Mouse (Mus musculus) kidney, adult 11 months (tissue): ENCODE measurements around the gene Ginm1.

Source experiments
- DNase-seq: peaks from one replicate; pipeline ENCODE4 v3.0.0; 2022

The Ginm1 gene

DNA sequence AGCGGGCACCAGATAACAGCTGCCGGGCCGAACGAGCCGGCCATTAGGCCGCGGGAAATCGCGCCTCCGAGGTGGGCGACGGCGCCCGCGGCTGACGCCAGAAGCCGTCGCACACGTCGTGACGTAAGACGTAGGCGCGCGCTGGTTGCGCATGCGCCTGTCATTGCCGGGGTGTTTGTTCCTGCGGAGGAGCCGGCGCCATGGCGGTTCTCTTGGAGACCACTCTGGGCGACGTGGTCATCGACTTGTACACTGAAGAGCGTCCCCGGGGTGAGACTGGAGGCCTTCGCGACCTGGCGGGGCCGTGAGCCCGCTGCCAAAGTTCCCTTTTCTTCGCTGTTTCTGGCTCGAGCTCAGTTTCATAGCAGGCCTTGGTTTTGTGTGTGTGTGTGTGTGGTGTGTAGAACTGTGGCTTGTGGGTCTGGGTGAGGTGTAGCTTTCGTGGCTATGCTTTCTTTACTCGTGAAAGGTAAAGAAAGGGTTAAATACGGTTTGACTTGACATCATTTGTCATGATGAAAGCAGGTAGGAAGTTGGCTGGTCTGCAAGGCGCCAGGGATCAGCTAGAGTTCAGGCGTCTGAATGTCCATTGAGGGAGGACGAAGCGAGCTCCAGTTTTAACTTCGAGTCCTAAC is at the start of gene Ginm1, which contains the start of gene Ppil4:
Gene Ginm1 (minus strand): TSS at position 74 of the 635 bp plus-strand sequence.
Gene Ppil4 (plus strand): TSS at position 141 of the 635 bp plus-strand sequence.
- DNase-seq: peak; percentile 81

DNA sequence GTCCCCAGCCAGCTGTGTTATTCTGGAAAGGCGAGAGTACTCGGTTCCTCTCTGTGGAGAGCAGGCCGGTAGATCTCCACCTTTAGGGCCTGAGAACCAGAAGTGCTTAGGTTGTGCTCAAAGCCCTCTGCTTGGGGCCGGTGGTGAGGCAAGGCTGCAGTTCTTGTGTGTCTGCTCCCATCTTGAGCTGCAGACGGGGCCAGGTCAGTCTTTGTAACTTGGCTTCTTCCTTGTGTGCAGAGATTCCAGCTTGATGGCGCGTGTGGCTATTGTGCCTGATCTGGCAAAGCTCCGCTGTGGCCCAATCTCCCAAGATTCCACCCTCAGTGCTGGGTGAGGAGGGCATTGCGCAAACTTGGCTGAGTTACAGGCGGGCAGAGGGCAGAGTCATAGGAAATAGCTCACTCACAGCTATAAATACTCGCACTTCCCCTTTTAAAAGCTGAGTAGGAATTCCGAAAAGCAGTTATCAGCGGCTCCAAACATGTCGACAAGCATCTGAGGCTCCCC is 49.0 kb upstream of the Ginm1 start:
- DNase-seq: peak; percentile 72

DNA sequence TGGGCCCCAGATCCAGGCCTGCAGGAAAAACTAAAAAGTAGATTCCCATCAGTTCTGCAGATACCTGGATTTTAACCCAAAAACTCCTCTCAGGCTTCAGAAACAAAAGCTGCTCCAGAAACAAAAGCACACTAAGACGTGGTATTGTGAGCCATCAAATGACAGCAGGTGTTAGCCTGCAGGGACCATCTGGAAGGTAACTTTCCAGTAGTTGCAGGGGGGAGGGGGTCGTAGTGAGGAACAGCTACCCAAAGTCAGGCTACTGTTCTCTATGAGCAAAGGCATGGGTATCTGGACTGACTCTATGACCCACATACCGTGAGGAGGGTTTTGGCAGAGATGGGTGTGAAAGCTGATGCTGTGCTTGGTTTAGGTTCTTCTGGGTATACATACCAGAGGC is 48.2 kb upstream of the Ginm1 start:
- DNase-seq: no peak

DNA sequence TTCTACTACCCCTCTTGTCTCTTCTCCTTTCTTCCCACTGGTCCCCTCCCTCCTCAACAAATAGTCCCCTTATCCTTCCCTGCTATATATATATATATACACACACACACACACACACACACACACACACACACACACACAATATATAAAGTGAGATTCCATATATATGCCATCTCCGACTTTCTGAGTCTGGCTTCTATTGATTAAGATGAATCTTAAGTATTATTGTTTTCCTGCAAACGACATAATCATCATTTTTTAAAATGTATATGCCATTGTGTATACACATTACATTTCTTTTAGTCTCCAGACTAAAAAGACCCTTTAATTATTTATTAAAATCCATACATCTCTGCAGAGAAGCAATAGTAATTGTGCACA is 47.7 kb upstream of the Ginm1 start:
- DNase-seq: no peak

DNA sequence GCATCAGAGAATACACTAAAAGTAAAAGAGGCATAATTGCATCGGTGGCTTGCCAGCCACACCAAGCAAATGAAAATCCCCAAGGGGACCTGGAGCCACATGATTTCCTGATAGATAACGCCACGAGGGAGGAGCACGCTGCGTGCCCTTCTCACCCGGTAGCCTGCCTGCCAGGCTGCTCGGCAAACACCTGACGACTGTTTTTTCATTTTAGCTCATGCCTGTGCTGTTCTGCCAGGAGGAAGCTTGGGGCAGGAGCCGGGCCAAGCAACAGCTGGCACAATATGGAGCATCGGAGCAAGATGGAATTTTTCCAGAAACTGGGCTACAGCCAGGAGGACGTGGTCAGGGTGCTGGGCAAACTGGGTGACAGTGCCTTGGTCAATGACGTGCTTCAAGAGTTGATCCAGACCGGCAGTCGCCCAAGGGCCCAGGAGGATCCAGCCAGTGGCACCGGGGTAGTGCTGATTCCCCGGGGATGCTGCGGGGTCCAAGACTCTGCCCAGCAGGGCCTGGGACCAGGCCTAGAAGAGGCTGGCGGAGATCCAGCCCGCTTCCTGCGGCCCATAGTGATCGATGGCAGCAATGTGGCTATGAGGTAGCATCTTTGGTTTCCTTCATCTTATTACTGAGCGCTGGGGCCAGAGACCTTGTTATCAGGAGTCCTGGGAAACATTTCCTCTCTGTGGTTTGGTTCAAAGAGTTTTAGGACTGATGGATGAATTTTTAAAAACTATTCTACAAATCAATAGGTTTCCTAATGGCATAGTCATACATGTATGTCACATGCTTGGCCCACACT is 47.1 kb upstream of the Ginm1 start:
- DNase-seq: no peak

DNA sequence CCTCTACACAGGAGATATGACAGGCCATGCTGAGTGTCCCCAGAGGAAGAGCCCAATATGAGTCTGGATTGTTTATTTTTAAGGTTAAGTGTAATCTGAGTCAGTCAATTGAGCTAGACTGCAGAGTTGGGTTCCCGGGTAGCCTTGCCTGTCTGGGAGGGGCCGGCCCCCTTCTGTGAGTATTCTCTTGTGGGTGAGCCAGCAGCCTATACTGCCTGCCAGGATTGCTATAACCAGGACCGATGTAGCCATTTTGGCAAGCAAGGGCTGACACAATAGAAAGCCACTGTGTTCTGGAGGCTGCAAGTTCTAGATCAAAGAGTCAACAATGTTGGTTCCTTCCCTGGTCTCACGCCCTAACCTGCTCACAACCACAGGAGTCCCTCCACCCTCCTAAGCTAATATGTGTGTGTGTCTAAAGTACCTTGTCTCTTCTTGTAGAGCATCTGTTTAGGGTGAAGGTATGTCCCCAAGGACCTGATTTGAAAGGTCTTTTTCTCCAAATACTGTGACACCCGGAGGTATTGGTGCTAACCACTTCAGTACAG is 46.3 kb upstream of the Ginm1 start:
- no peak for DNase-seq

DNA sequence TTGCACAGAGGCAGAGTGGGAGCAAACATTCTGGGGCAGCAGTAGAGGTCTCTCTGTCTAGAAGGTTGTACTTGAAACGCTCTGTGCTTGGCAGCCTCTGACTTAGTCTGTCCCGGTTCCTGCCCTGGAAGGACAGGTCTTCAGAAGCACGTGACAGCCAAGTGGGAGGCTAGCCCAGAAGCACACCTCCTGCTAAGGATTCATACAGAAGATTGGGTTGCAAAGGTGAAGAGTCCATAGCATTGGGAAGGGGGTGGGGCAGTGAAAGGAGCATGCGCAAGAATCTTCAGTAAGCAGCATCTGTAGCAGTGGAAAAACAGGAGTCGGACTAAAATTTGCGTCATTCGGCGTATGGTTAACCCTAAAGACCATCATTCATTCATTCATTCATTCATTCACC is 45.4 kb upstream of the Ginm1 start:
- no peak for DNase-seq

DNA sequence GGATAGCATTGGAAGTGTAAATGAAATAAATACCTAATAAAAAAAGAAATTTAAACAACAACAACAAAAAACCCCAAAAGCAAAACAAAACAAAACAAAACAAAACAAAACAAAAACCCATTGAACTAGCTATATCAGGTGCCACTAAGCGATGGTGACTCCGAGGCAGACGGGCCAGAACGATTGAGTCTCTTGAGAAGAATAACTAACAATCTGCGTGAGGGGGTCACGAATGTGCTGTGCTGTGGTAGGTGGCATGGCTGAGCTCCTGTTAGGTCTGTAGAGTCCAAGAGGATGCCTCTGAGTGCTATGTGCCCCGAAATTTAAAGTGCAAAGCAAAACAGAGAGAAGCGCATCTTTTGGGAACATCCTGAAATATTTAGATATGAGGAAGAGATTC is 44.8 kb upstream of the Ginm1 start:
- no peak for DNase-seq

DNA sequence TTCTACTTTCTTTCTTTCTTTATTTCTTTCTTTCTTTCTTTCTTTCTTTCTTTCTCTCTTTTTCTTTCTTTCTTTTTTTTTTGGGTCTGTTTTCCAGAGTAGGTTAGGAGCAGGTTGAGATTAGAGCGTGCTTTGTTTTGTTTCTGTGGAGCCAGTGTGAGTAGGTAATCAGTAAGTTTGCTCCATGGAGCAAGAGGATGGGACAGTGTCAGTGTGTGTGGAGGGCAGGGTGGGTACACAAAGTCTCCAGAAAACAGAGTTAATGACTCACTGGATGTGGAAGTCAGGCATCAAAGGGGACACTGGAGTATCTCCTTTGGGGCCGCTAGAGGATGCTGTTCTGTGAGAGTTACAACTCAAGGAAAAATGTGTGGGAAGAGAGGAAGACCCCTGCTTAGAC is 44.3 kb upstream of the Ginm1 start:
- DNase-seq: no peak

DNA sequence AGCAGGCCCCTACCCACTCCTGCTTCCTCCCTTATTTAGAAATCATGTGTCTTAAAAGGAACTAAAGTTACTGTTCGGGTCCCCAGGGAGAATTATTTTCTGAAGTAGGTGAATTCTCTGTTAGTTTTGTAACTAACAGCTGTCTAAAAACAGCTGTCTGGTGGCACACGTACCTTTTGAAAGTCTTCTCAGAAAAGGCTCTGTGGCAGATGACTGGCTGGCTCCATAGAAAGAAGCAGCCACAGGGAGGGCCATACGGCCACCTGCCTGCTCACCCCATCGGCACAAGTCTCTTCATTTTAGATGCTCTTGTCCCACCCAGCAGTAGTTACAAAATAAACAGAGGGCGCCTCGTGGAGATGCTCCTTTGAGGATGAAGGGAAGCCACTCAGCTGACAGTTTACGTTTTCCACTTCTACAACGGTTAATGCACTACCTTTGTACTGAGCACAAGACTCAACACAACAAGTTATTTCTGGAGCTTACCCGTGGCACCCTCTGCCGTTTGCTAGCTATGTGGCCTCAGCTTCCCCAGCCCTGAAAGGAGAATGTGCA is 42.1 kb upstream of the Ginm1 start:
- no peak for DNase-seq

DNA sequence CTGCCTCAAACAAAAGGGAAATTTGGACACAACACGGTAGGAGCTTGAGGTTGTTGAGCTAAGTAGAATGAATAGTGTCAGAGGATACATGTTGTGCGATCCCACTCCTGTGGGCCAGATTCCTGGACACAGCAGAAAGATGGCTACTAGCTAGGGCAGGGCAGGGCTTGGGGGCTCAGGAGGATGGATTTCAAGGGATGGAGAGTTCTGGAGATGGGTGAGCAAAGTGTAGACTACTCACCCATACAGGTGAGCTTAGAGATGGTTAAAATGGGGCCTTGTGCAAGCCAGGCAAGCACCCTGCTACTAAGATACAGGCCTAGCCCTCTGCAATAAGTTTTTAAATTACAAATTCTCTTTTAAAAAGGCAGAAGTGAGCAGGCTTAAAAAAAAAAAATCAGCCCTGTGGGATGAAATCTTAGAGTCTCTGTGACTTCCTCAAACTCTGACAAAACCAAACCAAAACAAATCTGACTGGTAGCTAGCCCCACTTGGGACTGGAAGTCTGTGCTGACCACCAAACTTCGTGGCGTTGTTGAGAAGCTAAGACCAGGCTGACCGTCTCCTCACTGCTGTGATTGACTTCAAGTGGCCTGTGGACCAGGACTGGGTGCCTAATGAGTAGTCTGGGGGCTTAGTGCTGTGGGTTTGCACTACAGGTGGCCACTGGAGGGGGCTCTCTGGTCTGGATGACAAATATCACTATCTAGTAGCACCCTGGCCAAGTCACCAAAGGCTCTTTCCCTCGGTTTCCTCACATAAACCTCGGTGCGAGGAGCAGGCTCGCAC is 40.9 kb upstream of the Ginm1 start:
- no peak for DNase-seq

DNA sequence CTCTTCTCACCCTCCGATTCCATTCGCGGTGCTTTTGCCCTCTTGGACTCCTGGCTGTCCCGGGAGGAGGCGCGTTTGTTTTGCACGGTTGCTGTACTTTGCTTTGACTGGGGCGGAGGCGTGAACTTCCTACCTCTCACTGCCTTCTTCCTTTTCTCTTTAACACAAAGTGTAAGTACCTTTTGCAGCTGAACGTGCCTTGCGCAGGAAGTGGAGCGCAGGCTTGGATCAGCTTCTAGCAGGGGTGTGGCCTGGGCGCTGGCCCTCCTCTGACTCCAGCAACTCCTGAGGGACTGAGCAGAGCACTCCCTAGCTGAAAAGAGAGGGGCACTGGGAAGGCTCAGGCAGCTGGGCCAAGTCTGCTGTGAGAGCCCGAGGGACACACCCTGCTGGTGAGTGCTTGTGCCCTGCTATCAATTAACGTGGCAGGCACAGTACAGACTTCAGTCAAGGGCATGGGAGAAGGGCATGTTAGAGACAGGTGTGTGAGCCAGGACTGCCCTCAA is 39.6 kb upstream of the Ginm1 start, which contains the start of gene Zc3h12d:
Gene Zc3h12d (plus strand): TSS at position 300 of the 506 bp plus-strand sequence.
- DNase-seq: peak; percentile 77

DNA sequence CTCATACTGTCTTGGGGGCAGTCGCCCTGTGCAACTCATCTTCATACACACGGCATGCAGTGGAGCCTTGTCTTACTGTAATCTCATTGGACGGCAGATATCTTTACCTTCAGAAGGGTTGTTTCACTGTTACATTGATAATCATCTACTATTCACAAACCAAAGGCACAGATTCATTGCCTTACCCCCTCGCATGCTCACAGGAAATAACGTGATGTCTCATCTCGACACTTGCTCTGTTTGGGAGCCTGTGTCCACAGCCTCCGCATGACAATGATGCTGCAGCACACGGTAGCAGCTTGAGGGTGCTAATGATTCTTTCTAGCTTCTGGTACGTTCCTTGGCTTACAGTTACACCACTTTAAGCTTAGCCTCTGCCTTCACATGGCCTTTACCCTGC is 33.5 kb upstream of the Ginm1 start:
- DNase-seq: no peak

DNA sequence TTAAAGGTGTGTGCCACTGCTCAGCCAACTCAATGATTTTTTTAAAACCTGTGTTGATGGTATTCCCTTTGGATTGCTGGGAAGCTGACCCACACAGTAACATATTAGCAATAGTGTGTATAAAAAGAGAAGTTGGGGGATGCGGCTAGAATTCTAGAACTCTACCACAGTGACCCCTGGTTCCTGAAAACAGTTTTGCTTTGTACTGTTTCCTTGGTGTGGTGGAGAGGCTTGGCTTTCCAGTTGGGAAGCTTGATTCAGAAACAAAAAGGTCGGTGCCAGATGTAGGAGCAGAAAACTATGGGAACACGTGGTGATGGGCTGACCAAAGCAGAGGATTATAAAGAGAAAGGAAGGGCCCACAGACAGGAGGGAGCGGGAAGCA is 32.6 kb upstream of the Ginm1 start:
- no peak for DNase-seq

DNA sequence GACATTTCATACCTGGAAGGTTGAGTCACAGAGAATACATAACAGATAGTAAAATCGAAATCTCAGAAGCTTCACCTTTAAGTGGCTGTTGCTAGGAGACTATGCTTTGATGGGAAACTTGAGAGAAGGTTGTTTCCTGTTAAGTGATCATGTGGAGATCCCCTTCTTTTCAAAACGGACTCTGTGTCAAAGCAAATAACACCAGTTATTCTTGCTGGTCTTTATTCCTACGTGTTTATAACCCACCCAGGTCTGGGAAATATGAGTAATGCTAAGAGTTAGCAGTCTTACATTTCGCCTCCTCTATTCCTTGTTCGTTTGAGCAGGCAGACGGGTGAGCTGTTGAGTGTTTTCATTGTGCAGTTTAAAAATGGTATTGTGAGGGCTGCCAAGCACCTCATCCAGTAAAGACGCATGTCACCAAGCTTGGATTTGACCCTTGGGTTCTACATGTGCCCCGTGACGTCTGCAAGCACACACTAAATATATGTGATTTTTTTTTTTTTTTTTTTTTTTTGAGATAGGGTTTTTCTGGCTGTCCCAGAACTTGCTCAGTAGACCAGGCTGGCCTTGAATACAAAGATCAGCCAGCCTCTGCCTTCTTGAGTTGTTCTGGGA is 32.1 kb upstream of the Ginm1 start:
- no peak for DNase-seq

DNA sequence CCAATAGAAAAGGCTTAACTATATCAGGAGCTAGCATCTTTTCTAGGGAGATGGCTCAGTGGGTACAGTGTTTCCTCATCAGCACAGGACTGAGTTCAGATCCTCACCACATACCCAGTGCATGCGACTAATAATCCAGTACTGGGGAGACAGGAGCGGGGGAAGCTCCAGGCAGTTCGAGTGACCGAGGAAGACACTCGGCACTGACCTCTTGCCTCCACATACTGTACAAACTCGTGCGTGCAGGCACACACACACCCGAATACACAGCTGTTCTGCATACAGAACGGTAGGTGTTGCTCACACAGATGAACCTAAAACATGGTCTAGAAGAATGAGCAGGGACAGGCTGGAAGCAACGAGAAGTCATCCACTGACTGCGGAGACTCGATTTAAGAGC is 29.4 kb upstream of the Ginm1 start:
- no peak for DNase-seq

DNA sequence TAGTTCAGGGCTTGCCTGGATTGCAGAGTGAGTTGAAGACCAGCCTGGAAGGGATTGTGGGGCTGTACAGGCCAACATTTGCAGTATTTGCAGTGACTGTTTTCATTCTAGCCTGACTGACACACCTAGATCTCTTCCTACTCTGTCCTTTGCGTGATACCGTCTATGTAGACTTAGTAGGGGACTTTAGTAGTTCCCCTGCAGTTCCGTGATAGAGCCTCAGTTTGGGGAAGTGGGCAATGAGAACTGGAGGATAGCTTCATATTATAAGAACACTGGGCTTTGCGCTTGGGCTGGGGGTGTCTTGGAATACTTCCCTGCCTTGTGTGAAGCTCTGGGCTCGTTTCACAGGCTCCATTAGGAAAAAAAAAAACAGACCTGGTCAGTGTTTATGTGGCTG is 27.5 kb upstream of the Ginm1 start:
- DNase-seq: no peak

DNA sequence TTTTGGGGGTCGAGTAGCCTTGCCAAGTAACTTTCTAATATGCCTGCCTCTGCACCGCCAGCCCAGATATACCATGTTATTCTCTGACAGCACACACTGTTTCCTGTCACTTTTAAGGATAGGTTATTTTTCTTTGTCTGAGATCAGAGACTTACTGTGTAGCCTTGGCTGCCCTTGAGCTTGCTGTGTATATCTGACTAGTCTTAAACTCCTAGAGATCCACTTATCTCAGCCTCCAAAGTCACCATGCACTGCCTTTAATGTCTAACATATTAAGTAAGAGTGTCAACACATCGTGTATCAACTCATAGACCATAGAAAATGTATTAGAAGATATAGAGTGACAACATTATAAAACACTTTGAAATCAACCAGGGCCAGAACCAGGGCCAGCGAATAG is 27.0 kb upstream of the Ginm1 start:
- DNase-seq: no peak

DNA sequence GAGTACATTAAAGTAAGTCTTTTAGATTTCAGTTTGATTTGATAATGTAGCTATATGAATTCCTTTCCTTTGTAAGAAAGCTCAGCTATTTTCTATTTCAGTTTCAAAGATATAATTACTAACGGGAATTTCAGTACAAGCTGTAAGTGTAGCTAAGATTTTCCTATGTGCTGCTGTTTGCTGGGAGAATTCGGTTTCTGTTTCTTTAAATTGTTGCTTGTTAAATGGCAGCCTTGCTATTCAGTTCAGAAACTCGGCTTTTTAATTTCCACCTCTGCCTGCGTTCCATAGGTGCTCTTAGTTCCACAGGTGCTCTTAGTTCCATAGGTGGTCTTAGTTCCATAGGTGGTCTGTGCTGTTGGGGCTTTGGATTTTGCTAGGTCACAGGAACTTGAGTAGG is 26.5 kb upstream of the Ginm1 start:
- DNase-seq: no peak

DNA sequence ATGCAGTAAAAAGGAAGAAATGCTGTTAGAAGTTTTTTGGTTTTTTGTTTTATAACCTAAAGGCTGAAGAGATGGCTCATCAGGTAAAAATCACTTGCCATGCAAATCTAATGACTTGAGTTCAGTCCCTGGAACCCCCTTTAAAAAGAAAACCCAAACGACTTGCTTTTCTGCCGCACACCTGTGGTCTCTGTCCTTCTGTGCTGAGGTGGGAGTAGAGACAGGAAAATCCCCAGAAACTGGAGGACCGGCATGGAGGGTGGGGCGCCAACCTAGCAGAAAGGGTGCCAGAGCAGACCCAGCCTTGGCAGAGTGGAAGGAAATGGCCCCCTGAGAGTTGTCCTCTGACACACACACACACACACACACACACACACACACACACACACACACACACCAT is 26.1 kb upstream of the Ginm1 start:
- no peak for DNase-seq

DNA sequence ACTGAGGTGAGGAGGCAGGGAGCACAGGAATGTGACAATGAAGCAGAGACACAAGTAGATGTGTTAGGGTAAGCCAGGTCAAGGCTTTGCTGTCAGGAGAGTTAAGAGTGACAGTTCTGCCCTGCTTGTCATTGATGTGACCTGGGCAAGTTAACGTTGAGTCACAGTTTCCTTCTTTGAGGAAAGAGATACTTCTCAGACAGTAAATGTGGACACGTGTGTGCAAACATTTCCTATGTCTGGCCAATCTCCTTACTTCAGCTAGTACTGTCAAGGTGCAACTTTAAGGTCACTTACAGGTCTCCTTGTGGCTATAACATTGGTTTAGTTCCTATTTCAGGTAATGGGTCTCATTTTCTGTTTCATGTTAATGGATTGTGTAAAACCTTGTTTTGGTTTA is 23.9 kb upstream of the Ginm1 start:
- DNase-seq: no peak

DNA sequence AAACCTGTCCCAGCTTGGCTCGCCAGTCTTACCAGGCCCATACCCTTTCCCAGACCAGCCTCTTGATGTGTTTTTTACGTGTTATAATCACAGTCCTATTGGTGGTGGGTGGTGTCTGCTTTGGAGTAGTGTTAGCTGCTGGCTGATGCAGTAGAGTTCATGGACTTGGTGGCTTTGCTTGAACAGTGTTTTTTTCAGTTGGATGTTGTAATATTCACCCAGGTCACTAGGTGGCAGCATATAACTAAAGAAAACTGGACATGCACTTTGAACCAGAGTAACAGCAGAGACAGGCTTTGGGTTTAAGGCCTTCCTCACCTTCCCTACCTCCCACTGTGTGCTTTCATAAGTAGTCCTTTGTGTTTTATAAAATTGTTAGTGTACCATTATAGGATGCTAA is 17.3 kb upstream of the Ginm1 start:
- peak; percentile 37 for DNase-seq
